Mouse (Mus musculus) small intestine, adult 10 weeks (tissue): ENCODE data around the gene Hspa12a. TPM values are rescaled to one million over a fixed set of nuclear protein-coding genes. Genes with fewer than 3 reads are reported as not detected.

ENCODE experiments used
- polyA plus RNA-seq: library from polyadenylated mRNA; stranded (reverse); fragments of 350-450 nt; fragmentation: Illumina TruSeq; extraction: RNeasy Lipid Tissue Mini Kit (QIAGEN cat#74804); gene quantifications from one replicate; pipeline ENCODE4 v1.2.3, GENCODE M21; 2014; ENCODE audit warnings: low replicate concordance

Gene Hspa12a
- 6.5 TPM for polyA plus RNA-seq

GRCm38 (mm10) chr19:58942841-58943828, at the start of gene Hspa12a, which contains the start of gene Eno4:
Hspa12a (minus strand) TSS chr19:58943654.
Eno4 (plus strand) TSS chr19:58943425.

GRCm38 (mm10) chr19:58794284-58794683, 149.2 kb downstream of the Hspa12a start, which contains the start of gene 1700019N19Rik:
1700019N19Rik (minus strand) TSS chr19:58794461.

GRCm38 (mm10) chr19:58759423-58759822, 184.0 kb downstream of the Hspa12a start, which contains the start of gene Pnliprp2:
Pnliprp2 (plus strand) TSS chr19:58759719.

Other genes with a start within 250 kb of the Hspa12a start
- 272 TPM for gene Pnliprp1, start 214.8 kb downstream of the Hspa12a start, polyA plus RNA-seq
- 124 TPM for gene Pnliprp2, start 183.9 kb downstream of the Hspa12a start, polyA plus RNA-seq
- gene 1700019N19Rik, start 149.2 kb downstream of the Hspa12a start, polyA plus RNA-seq = not detected
- gene Eno4, start 229 bp downstream of the Hspa12a start, polyA plus RNA-seq = not detected
- gene Shtn1, start 132.4 kb upstream of the Hspa12a start, polyA plus RNA-seq = 34.3 TPM
- not detected for gene Vax1, start 226.4 kb upstream of the Hspa12a start, polyA plus RNA-seq